Mouse (Mus musculus) heart, postnatal 0 days (tissue): ENCODE results near the gene Hspb6.

Source experiments
- CTCF ChIP-seq: IDR thresholded peaks from 2 replicates; pipeline ENCODE4 v1.5.1; 2016; ENCODE audit warnings: antibody characterized with exemption, control low read depth, low read depth
- EP300 ChIP-seq: IDR thresholded peaks from 2 replicates; pipeline ENCODE4 v1.6.1; 2016; ENCODE audit warnings: antibody characterized with exemption, low read depth

GRCm38 (mm10) chr7:30544327-30544726, 7.7 kb upstream of the Hspb6 start:
- TF ChIP-seq CTCF (no peak), EP300 (no peak)
